Mouse (Mus musculus) ES-Bruce4 (cell line): ENCODE results near the gene Celf5.

ENCODE experiments used
- CTCF ChIP-seq: IDR thresholded peaks from one replicate; pipeline ENCODE4 v1.8.1; 2011; ENCODE audit warnings: low read depth, low read length
- EP300 ChIP-seq: IDR thresholded peaks from 2 replicates; pipeline ENCODE4 v1.6.1; 2011; ENCODE audit warnings: low read depth, low read length; ENCODE audit not compliant: insufficient read depth
- POLR2A ChIP-seq: IDR thresholded peaks from one replicate; pipeline ENCODE4 v1.8.1; 2011; ENCODE audit warnings: low read length; ENCODE audit not compliant: insufficient read depth

GRCm38 (mm10) chr10:81519978-81520365 is 37.5 kb upstream of the Celf5 start:
- TF ChIP-seq CTCF (no peak), POLR2A (no peak), EP300 (no peak)
